In genomic region chr8:127745221-127745620, GRCm38 (mm10) we compare ENCODE assay signal across 14 mouse cellular contexts.
A peak's percentile ranks its signal among the peaks of the same experiment; 100 is the strongest.
DNase-seq lines count a peak whose midpoint lies in the region.
"Had no signal": no experiment of that assay in that cellular context is flagged by ENCODE, and none has a peak within 500 bp of the region (broad histone marks: within the 10 kb centered on the region; RNA-seq: fewer than 3 reads in every experiment).

No protein-coding gene starts in this region.

- peak; percentile 10 for DNase-seq in kidney, adult 9 months
- no peak for DNase-seq in kidney, adult 18-20 months
- DNase-seq in lung, postnatal 36 days: peak; percentile 15
- no peak for DNase-seq in lung, adult 18-20 months
- peak; percentile 70 for DNase-seq in adrenal gland, postnatal 14 days
- no peak for DNase-seq in right cerebral cortex, postnatal 25 days
- DNase-seq in thymus, postnatal 10 days (ENCODE audit: low spot score in 2 of 2): no peak
- DNase-seq: cerebellum, adult 2 months; cerebellum, postnatal 10 days; embryo, embryonic 11 days; gastrocnemius, adult 2 months; gastrocnemius, postnatal 25 days; heart, postnatal 10 days; heart, postnatal 4 days had no signal

Comparison
In these comparisons a context has a peak if more than half of its experiments do, and no peak if none do; other contexts are left out.
1. DNase-seq: peak in kidney, adult 9 months (single experiment), lung, postnatal 36 days (single experiment) and adrenal gland, postnatal 14 days (single experiment); none in kidney, adult 18-20 months (single experiment), lung, adult 18-20 months (0 of 2), right cerebral cortex, postnatal 25 days (single experiment) and thymus, postnatal 10 days (0 of 2).